Mouse (Mus musculus): ENCODE results near the gene Ssbp4. TPM values are rescaled to one million over a fixed set of nuclear protein-coding genes. Genes with fewer than 3 reads are reported as not detected.

Ssbp4 gene
- polyA plus RNA-seq, 1 experiment from 2014 or later = 122 TPM

DNA sequence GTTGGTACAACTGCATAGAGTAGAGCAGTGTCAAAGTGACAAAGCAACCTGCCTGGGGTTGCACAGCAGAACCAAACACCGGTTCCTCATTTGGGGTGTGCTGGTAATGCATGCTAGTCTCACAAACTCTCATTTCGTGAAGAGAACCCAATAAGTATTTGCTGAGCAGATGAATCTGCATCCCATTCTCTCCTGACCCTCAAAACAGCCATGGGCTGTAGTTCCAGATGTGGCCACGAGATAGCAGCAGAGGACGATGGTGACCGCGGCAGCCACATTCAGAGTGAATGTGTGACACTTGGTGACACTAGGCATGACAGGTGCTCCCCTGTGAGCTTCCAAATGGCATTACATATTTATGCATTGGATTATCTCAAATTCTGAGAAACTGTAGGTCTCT lies 3.2 kb upstream of the Ssbp4 start:
- H3K9me3 ChIP-seq = no peaks in the 10 kb centered on the region
- H3K4me1 ChIP-seq (replicated peaks) = peaks cover 49% of the 10 kb centered on the region
- H3K27me3 ChIP-seq = 0 out of 2 replicates have a peak, but pooled peaks cover 2% of the 10 kb centered on the region
- H3K27ac ChIP-seq = peak overlapping the region; percentile 50; the same call in 1 of the 2 replicates
- 0% methylated on average over 6 of the region's 6 CpGs for WGBS
- no peaks in the 10 kb centered on the region for H3K36me3 ChIP-seq
- peak overlapping the region; percentile 68 for H3K9ac ChIP-seq
- peak overlapping the region; percentile 40 for H3K4me3 ChIP-seq
- peak overlapping the region; percentile 79 for H3K4me2 ChIP-seq
- ATAC-seq (ENCODE audit: low FRiP score) = no peak

DNA sequence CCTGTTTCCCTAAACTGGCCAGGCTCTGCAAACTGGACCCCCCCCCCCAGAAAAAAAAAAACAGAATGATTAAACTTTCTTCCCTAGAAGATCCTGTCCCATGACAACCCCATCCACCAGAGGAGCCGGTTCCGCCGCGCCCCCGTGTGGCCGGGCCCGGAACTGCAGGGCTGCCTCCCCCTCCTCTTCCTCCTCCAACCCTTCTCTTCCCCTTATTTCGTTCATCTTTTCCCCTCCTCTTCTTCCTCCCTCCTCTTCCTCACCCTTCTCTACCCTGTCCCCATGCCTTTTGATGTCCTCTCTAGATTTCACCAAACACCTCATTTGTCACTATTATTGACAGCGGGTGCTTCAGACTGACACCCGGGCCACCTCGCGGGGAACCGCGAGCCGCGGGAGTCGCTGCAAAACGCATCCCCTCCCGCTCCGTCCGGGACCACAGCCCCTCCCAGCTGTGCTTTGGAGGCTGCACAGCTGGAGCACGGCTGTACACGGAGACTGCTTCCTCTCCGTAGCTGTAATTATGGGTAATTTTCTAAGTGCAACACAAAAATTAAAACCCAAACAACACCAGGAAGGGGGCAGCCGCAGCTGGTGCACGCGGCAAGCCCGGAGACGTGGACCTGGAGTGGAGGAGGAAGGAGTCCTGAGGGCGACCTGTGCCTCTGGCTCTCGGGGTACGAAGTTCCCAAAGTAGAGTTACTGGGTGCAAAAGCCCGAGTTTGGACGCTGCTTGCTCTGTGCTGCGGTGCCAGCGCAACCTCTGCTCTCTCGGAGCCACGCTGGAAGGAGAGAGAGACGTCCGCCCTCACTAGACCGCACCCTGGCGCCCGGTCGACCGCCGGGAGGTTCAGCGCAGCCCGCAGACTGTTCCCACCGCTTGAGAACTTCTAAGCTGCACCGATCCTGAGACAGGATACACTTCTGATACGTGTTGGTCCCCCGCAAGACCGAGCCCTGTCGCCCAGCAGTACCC lies 2.4 kb upstream of the Ssbp4 start:
- H3K4me1 ChIP-seq (replicated peaks) = peaks cover 57% of the 10 kb centered on the region
- 0 out of 2 replicates have a peak, but pooled peaks have one; percentile 8 for ATAC-seq (ENCODE audit: low FRiP score)
- peak overlapping the region; percentile 68 for H3K9ac ChIP-seq
- no peaks in the 10 kb centered on the region for H3K36me3 ChIP-seq
- peak overlapping the region; percentile 50; the same call in 1 of the 2 replicates for H3K27ac ChIP-seq
- peak overlapping the region; percentile 40 for H3K4me3 ChIP-seq
- H3K9me3 ChIP-seq = no peaks in the 10 kb centered on the region
- 0 out of 2 replicates have a peak, but pooled peaks cover 2% of the 10 kb centered on the region for H3K27me3 ChIP-seq
- under 1% methylated on average over 54 of the region's 54 CpGs for WGBS
- H3K4me2 ChIP-seq = peak overlapping the region; percentile 79

DNA sequence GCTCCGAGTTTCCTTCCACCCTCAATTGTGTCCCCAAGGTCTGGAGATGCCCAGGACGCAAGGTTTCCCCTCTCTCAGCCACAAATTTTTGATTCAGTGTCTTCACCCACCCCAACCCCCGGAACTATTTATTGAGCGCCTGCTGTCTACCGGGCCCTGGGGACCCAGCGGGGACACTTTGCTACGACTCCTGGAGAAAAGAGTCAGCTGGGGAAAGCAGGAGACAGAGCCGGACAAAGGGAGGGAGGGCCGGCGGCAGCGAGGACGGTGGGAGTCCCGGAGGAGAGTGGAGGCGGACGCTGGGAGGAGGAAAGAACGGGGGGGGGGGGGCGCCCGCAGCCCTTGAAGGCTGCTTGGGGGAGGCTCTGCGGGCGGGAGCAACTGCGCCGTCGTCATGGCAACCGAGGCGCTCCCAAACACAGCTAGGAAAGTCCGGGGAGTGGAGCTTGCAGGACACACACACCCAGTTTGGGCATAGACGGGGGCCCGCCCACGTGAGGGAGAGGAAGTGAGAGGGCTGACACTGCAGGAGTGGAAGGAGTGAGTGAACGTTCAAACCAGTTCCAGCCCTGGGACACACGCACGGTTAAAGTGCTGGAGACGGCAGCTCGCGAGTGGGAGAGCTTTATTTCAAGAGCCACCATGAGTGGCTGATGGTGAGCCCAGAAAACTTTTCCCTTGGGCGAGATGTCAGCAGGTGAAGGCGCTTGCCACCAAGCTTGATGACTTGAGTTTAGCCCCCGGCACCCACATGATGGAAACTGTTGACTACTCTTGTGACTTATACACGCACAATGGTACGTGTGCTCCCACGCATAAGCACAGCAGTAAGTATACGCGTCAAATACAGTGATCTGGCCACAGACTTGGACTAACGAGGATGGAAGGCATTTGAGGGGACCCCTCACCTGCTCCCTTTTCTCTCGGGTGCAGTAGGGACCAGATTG lies 1.4 kb upstream of the Ssbp4 start:
- peaks cover 65% of the 10 kb centered on the region for H3K4me1 ChIP-seq (replicated peaks)
- H3K36me3 ChIP-seq = no peaks in the 10 kb centered on the region
- H3K27me3 ChIP-seq = 0 out of 2 replicates have a peak, but pooled peaks cover 2% of the 10 kb centered on the region
- peak overlapping the region; percentile 87 for H3K27ac ChIP-seq
- ATAC-seq (ENCODE audit: low FRiP score) = peak; percentile 23
- peak overlapping the region; percentile 68 for H3K9ac ChIP-seq
- H3K4me3 ChIP-seq = peak overlapping the region; percentile 75
- under 1% methylated on average over 43 of the region's 45 CpGs for WGBS
- peak overlapping the region; percentile 79 for H3K4me2 ChIP-seq
- H3K9me3 ChIP-seq = no peaks in the 10 kb centered on the region

DNA sequence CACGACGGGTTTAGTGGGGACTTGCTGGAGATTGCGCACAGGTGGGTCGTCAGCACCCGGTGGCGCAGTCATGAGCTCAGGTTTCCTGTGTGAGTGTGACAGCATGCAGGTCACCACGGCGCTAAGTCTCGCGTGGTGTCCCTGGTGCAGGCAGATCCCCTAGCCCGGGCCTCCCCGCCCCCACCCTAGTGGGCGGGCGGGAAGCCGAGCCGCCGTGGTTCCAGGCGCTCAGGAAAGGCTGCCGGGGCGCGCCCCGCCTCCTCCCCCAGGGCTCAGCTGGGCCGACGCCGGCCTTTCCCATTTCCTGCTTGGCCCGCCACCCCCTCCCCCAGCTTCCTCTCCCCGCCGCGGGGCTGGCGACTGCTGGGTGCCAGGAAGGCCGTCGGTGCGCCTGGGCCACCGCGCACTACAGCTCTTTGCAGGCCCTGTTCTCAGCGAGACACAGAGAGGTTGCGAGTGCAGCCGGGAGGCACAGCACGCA lies 736 bp upstream of the Ssbp4 start:
- H3K4me1 ChIP-seq (replicated peaks) = peaks cover 72% of the 10 kb centered on the region
- peak; percentile 39 for ATAC-seq (ENCODE audit: low FRiP score)
- H3K4me3 ChIP-seq = peak overlapping the region; percentile 75
- peak overlapping the region; percentile 79 for H3K4me2 ChIP-seq
- H3K36me3 ChIP-seq = no peaks in the 10 kb centered on the region
- H3K9me3 ChIP-seq = no peaks in the 10 kb centered on the region
- H3K27me3 ChIP-seq = 0 out of 2 replicates have a peak, but pooled peaks cover 2% of the 10 kb centered on the region
- WGBS = under 1% methylated on average over 39 of the region's 39 CpGs
- H3K27ac ChIP-seq = peak overlapping the region; percentile 87
- peak overlapping the region; percentile 68 for H3K9ac ChIP-seq

DNA sequence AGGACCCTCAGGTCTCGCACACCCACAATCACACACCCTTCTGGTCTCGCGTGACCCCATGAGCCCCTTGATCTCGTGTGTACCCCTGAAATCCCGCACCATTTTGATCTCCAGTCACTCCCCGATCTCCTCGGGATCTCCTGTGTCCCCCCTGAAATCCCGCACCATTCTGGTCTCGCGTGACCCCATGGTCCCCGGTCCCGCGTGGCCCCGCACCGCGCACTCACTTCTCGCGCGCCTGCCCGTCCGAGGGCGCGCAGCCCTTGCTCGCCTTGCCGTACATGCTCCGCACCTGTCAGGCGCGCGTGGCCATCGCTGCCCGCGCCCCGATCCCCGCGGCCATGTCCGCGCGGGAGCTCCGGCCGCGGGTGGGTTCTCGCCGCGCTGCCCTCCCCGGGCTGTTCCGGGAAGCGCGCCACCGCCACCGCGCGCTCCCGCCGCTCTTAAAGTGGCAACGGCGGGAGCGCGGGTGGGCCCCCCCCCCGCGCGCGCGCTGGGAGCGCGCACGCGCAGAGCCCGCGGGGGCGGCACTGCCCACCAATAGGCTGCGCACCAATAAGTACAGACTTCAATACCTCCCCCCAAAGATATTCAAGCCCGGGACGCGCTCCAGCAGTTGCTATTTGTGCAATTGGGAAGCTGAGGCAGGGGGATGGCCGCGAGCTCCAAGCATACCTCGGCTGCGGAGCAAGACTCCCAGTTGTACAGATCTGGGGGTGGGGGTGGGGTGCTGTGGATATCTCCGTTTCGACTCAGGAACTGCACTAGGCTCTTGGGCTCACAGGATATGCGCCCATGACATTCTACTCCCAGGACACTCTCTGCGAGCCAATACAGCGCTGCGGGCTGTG lies 549 bp downstream of the Ssbp4 start:
- WGBS = 2% methylated on average over 77 of the region's 84 CpGs
- Histone ChIP-seq H3K36me3 (no peaks in the 10 kb centered on the region), H3K4me3 (peak overlapping the region; percentile 75), H3K27ac (peak overlapping the region; percentile 87), H3K9me3 (no peaks in the 10 kb centered on the region), H3K4me2 (peak overlapping the region; percentile 79), H3K27me3 (0 out of 2 replicates have a peak, but pooled peaks cover 2% of the 10 kb centered on the region), H3K9ac (peak overlapping the region; percentile 93), H3K4me1 (replicated peaks) (peaks cover 79% of the 10 kb centered on the region)
- no peak for ATAC-seq (ENCODE audit: low FRiP score)

DNA sequence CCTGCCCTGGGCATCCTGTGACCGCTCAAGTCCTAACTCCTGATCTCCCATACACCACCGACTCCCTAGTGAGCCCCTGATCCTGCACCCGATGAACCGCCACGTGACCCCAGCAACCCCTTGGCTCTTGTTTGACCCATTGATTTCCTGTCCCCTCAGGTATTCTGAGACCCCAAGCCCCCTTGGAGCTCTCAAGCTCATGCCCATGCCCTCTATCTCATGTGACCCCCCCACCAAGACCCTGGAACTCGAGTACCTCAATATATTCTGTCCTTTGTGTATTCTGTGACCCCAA lies 1.1 kb downstream of the Ssbp4 start:
- 0 out of 2 replicates have a peak, but pooled peaks cover 2% of the 10 kb centered on the region for H3K27me3 ChIP-seq
- H3K9me3 ChIP-seq = no peaks in the 10 kb centered on the region
- peak overlapping the region; percentile 75 for H3K4me3 ChIP-seq
- 35% methylated on average over 6 of the region's 6 CpGs for WGBS
- H3K27ac ChIP-seq = no peak overlapping the region; the same call in 1 of the 2 replicates
- peak overlapping the region; percentile 93 for H3K9ac ChIP-seq
- peaks cover 6% of the 10 kb centered on the region for H3K36me3 ChIP-seq
- H3K4me2 ChIP-seq = peak overlapping the region; percentile 79
- peaks cover 79% of the 10 kb centered on the region for H3K4me1 ChIP-seq (replicated peaks)
- no peak for ATAC-seq (ENCODE audit: low FRiP score)

DNA sequence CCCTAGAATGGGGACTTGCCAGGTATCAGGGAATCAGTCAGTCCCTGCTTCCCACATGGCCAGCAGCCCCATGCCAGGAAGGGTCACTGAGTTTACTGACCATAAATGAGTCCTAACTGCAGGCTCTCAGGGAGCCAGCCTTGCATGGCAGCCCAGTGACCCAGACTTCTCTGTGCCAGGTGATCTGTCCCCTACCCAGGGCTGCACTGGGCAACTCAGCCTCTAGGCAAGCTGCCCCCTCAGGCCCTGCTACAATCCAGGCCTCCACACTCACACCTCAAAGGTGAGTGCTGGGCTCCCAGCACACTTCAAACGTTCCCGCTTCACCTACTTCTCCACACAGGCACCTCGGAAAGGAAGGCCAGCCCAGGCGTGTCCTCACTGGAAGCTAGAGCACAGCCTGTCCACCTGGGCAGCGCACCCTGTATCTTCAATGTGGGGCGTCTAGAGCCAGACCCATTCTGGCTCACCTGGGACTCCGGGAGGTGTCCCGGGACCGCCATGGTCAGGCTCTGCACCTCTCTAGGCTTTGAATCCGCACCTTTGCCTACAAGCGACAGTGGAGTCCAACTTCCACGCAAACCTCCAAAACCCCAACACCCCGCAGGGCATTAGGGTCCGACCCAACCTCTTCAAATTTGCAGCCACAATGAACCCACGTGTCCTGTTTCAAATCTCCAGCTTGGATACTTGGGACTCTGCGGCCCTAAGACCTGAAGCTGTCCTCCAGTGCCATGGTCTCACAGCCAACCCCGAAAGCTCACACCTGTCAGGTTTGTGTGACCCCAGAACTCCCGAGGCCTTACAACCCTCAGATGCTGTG lies 1.7 kb downstream of the Ssbp4 start:
- 0 out of 2 replicates have a peak, but pooled peaks cover 2% of the 10 kb centered on the region for H3K27me3 ChIP-seq
- peak overlapping the region; percentile 75 for H3K4me3 ChIP-seq
- H3K4me1 ChIP-seq (replicated peaks) = peaks cover 83% of the 10 kb centered on the region
- H3K9ac ChIP-seq = peak overlapping the region; percentile 93
- H3K9me3 ChIP-seq = no peaks in the 10 kb centered on the region
- WGBS = 69% methylated on average over 18 of the region's 18 CpGs
- peaks cover 11% of the 10 kb centered on the region for H3K36me3 ChIP-seq
- H3K4me2 ChIP-seq = peak overlapping the region; percentile 79
- no peak overlapping the region for H3K27ac ChIP-seq
- no peak for ATAC-seq (ENCODE audit: low FRiP score)

DNA sequence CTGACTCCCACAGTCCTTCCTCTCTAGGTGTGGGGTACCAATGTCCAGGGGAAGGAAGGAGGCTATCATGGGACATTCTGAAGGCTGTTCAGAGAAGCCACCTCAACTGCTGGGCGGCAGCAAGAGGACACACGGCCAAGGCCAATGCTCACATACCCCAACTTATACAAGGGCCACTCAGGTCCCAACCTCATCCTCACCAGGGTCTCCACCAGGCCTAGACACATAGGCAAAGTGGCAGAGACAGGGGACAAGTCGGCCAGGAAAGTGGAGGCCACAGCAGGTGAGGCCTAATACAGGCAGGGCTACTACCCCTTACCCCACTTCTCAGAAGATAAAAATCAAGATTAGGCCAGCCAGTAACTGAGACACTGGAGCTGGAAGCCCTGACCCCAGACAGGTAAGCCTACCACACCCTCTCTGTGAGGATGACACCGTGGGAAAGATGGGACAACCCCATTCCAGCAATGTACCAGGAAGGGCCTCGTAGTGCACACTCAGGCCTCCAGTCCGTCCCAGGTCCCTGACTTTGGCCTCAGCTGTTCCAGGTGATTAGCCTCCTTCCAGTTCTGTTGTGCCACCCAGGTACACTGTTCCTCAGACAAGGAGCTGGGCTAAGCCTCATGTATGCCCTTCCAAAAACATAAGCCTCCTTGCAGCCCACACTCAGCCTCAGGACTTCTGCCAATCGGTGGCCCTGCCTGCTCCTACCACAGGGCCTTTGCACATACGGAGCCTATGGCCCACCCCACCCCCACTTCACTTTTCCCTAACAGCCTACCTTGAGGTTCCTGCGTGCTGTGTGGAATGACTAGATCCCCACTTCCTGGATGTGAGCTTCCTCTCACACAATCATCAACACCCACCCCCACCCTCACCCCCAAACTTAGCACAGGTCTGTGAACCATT lies 2.5 kb downstream of the Ssbp4 start:
- Histone ChIP-seq H3K4me1 (replicated peaks) (peaks cover 83% of the 10 kb centered on the region), H3K27ac (no peak overlapping the region), H3K9ac (no peak overlapping the region; the same call in 1 of the 2 replicates), H3K27me3 (no peaks in the 10 kb centered on the region), H3K4me2 (peak overlapping the region; percentile 79), H3K36me3 (peaks cover 11% of the 10 kb centered on the region), H3K4me3 (no peak overlapping the region), H3K9me3 (no peaks in the 10 kb centered on the region)
- 86% methylated on average over 9 of the region's 9 CpGs for WGBS
- no peak for ATAC-seq (ENCODE audit: low FRiP score)

DNA sequence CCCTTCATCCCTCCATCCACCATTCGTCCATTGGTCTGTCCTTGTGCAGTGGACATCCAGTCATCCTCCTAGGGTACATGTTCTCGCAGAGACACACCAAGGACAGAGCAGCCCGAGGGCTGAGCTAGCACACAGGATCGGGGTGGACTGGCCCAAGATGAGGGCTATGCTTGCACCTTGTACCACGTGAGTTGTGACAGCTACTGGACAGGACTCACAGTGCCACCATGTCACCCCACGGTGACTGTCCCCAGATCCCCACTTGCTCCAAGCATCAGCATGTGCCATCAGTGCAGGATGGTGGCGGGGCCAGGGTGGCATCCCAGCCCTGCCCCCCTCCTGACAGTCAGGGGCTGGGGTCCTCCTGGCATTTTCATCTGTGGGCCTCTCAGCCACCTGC lies 4.1 kb downstream of the Ssbp4 start:
- Histone ChIP-seq H3K4me1 (replicated peaks) (peaks cover 84% of the 10 kb centered on the region), H3K9me3 (no peaks in the 10 kb centered on the region), H3K9ac (peak overlapping the region; percentile 51; the same call in 1 of the 2 replicates), H3K27ac (0 out of 2 replicates have a peak overlapping the region, but pooled peaks have one; percentile 18), H3K36me3 (peaks cover 11% of the 10 kb centered on the region), H3K27me3 (no peaks in the 10 kb centered on the region), H3K4me3 (no peak overlapping the region), H3K4me2 (no peak overlapping the region)
- no peak for ATAC-seq (ENCODE audit: low FRiP score)
- WGBS = 84% methylated on average over 7 of the region's 7 CpGs

Measured in hindbrain, embryonic 13.5 days (tissue).